Mouse (Mus musculus) heart, postnatal 25 days (tissue): ENCODE results near the gene Adarb2. TPM values are rescaled to one million over a fixed set of nuclear protein-coding genes. Genes with fewer than 3 reads are reported as not detected.

Experiments
- DNase-seq: peaks from one replicate; pipeline ENCODE4 v3.0.0; 2022; ENCODE audit warnings: low spot score
- intact Hi-C: fragments of 180-260 bp; cut with DNase I; formaldehyde crosslinking; loops from one replicate; pipeline ENCODE4 v1.15.1; 2025
- total RNA-seq, 2 experiments: library from RNA; stranded (reverse); gene quantifications; 2 replicates each; pipeline ENCODE4 v1.2.3; 2021

The Adarb2 gene
- total RNA-seq, 2 experiments from 2014 or later, result not detected

GRCm38 (mm10) chr13:8479970-8480369, 277.3 kb downstream of the Adarb2 start:
- intact Hi-C loops, result no loop called here
- DNase-seq, result no peak

DNA sequence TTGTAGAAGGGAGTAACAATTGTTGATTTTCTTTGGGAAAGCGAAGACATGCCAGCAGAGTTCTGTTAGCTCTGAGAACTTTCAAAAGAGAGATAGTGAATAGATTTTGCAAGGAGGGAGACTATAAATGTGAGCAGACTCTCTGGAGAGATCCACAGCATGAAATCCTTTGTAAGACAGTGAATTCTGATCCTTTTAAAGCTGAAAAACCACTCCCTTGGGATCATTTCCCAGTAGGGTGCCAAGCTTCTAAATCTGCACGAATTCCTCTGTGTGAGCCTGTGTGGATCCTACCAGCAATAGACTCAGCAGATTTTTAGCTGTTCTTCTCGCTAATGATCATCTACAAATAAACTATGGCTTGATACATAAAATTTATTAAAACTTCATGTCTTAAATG, 278.7 kb downstream of the Adarb2 start:
- intact Hi-C loops, result no loop called here
- DNase-seq, result no peak

GRCm38 (mm10) chr13:8484592-8485272, 282.1 kb downstream of the Adarb2 start:
- intact Hi-C loops, result no loop called here
- DNase-seq, result peak; percentile 9

GRCm38 (mm10) chr13:8487756-8488434, 285.2 kb downstream of the Adarb2 start:
- no peak for DNase-seq
- intact Hi-C loops, result no loop called here

GRCm38 (mm10) chr13:8493363-8493762, 290.7 kb downstream of the Adarb2 start:
- DNase-seq, result no peak
- intact Hi-C loops, result no loop called here

GRCm38 (mm10) chr13:8499551-8499950, 296.9 kb downstream of the Adarb2 start:
- intact Hi-C loops, result no loop called here
- DNase-seq, result no peak

- intact Hi-C loops, result no loop called here
- no peak for DNase-seq
Observed at GRCm38 (mm10) chr13:8511069-8511817, 308.6 kb downstream of the Adarb2 start.

- no peak for DNase-seq
- intact Hi-C loops, result no loop called here
Observed at GRCm38 (mm10) chr13:8515979-8516715, 313.5 kb downstream of the Adarb2 start.

GRCm38 (mm10) chr13:8519204-8519603, 316.5 kb downstream of the Adarb2 start:
- no peak for DNase-seq
- intact Hi-C loops, result no loop called here

DNA sequence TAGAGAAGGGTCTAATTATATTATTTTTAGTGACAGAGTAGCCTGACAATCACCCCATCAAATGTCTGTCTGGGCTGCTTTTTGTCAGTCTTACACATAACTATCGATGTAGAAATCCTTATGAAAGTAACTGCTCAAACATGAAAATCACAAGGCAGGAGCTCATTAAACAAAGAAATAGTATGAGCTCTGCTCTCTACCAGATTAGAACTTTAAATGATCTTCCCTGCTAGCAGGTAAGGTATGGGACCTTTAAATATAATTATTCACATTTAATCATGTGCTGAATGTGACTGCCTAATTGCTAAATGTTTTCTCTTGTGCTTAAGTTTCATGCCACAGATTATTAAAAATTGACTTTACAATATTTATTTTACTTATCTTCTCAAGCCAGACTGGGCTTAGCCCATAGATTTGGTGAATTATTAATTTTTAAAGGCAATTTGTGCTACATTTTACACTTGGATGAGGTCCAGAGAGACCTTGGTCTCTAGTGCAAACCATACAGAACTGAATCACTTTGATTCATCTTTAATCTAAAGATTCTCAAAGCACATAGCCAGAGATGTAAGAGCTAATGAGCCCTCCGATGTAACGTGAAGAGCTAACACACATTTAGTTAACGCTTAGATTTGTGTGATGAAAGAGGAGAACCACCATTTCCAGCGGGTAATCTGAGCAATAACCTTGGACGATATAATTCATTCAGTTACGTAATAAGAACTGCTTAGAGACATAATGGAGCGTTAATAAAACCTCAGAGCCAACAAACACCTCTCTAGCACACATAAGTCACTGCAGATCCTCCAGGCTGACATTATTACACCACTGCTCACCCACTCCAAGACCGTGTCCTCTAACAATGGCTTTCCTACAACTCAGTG, 323.3 kb downstream of the Adarb2 start:
- intact Hi-C loops, result no loop called here
- DNase-seq, result no peak

DNA sequence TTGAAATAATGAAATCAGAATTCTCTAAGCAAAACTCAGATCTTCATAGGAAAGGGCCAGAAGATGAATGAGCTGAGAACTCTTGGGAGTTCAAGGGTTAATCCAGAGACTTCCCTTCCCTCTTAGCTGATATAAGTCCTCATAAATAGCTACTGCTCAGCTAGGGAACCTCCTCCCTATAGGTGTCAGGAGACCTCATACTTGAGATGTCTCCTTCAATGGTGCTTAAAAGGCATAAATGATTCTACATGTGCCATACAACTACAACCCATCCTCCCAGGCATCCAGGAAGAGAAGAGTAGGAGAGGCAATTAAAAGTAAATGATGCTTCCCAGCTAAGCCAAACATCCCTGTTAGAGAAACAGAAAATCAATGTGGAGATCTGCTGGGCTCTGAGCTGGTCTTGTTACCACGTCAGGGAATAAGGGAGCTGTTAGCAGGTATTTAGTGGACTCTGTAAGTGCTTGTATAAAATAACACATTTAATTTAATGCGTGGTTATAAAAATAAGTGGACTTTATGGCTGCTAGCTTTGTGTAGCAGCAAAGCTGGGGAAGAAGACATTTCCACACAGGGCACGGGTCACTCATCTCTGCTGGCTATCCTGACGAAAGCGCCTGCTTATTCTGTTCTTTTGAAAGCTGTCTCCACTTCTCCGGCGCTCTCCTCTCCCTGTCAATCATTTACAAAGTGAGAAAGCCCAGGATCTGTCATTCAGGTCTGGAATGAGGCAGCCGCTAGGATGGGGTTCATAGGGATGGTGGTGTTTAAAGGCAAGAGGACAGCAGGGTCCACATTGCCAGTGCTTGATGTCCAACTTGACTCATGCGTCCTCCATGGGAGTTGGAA, 331.8 kb downstream of the Adarb2 start:
- no peak for DNase-seq
- intact Hi-C loops, result no loop called here

- DNase-seq, result no peak
- intact Hi-C loops, result no loop called here
Observed at GRCm38 (mm10) chr13:8538481-8538880, 335.8 kb downstream of the Adarb2 start.

DNA sequence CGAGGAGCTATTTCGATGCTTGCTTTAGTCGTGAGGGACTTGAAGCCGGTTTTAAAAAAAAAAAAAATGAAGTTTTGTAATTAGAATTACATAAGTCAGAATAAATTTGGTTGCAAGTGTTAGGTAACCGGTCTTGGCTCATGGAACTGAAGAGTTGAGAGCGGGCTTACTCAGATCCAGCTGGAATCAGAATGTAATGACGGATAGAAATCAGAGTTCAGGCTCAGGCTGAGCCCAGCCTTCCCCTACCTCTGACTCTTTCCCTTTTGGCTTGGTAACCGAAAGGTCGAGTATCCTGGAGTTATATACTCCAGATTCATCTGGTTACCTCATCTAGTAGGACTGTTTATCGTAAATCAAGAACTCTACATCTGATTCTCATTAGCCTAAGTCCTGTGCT, 336.2 kb downstream of the Adarb2 start:
- intact Hi-C loops, result no loop called here
- DNase-seq, result no peak

DNA sequence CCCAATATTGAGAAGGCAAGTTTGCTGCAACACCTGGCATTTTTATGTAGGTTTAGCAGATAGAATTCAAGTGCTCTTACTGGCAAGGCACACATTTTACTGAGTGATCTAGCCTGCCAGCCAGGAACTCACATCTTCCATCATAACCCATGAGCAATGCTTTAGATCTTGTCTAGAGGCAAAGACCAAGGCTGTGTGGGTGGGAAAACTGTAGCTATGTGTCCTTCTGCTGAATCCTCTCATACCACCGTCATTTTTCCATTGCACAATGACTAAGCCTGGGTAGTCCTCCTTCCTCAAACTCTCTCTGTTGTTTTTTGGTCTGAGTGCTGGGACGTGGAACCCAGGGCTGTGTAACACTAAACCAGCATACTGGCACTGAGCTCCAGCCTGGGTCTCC, 340.0 kb downstream of the Adarb2 start:
- intact Hi-C loops, result no loop called here
- no peak for DNase-seq

GRCm38 (mm10) chr13:8552242-8552641, 349.6 kb downstream of the Adarb2 start:
- intact Hi-C loops, result no loop called here
- DNase-seq, result no peak

GRCm38 (mm10) chr13:8557784-8558183, 355.1 kb downstream of the Adarb2 start:
- intact Hi-C loops, result no loop called here
- no peak for DNase-seq

- intact Hi-C loops, result no loop called here
Observed at GRCm38 (mm10) chr13:8560485-8560884, 357.8 kb downstream of the Adarb2 start.

DNA sequence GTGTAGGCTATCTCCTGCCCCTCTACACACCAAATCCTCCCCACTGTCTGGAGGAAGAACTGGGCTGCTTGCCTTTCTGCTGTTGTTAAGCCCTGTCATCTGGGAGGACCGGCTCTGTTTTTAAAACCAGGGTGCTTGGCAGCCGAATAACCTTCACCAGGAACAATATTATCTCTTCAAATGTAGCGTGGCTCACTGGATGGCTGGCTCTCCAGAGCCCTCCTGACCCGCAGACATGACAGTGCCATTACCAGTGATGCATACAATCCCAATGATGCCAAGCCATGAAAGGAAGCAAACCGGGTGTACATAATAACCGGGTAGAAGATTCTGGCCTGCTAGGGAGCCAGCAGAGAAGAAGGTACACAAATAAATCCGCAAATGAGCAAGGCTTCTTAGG, 360.5 kb downstream of the Adarb2 start:
- DNase-seq, result no peak

More at GRCm38 (mm10) chr13:8560485-8560884, 357.8 kb downstream of the Adarb2 start:
- no peak for DNase-seq

More for the DNA sequence above, 360.5 kb downstream of the Adarb2 start:
- intact Hi-C loops, result no loop called here
